Mouse (Mus musculus): ENCODE measurements around the gene Agap3. TPM values are rescaled to one million over a fixed set of nuclear protein-coding genes. Genes with fewer than 3 reads are reported as not detected.

Agap3 gene
- total RNA-seq, 4 experiments from 2014 or later: 521 to 543 (median 525) TPM

DNA sequence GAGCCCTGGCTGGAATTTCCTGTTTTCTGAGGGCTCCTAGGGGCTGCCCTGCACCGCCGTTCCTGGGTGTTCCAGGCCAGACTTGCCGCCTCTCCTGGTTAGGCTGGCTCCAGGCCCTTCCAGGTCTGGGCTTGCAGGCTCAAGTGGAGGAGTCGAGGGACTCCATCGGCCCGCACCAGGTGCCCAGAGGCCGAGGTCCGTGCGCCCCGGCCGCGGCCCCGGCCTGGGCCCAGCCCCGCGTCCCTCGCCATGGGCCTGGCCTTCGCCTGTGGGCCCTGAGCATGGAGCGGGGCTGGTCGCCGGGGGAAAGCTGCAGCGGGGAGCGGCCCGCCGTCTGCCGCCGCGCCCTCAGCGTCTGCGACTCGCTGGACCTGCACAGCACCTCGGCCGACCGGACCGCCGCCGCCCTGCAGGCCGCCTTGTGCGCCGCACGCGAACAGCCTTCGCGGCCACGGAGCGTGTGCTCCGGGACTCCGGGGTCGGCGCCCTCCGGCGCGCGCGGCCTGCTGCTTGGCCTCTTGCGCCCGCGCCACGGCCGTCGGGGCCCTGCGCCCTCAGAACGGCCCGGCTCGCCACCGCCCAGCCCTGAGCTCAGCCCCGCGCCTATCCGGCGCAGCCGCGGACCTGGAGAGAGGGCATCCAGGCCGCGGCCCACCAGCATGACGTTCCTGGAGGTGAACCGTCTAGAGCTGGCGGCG, 22.2 kb downstream of the Agap3 start:
- no peak for DNase-seq (ENCODE audit: low spot score in 2 of 2)

DNA sequence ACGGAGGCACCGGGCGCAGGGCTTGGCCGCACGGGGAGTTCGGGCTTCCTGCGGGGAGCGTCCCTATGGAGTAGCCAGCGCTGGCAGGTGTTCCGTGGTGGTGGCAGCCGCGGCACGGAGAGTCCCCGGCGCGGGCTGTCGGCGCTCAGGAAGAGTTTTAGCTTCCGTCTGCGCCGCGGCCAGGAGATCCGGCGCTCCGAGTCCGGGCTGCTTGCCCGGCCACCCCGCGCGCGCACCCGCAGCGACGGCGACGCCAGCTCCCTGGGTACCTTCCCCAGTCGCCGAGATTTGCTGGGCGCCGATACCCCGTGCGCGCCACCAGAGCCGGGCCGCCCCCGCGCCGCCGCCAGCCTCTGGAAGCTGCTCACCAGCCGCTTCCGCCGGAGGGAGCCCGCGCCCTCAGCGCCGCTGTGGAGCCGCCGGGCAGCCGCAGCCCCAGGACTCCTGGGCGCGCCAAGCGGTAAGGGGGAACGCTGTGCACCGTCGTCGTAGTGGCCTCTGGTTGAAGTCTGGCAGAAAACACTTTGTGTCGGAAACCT, 22.8 kb downstream of the Agap3 start:
- peak; percentile 58 to 72 for DNase-seq (ENCODE audit: low spot score in 2 of 2)

- DNase-seq (ENCODE audit: low spot score in 2 of 2): no peak
Observed at GRCm38 (mm10) chr5:24475476-24476241, 23.7 kb downstream of the Agap3 start.

GRCm38 (mm10) chr5:24477909-24478308, 25.9 kb downstream of the Agap3 start:
- DNase-seq (ENCODE audit: low spot score in 2 of 2): no peak

GRCm38 (mm10) chr5:24481647-24482046, 29.7 kb downstream of the Agap3 start:
- DNase-seq (ENCODE audit: low spot score in 2 of 2): no peak

DNA sequence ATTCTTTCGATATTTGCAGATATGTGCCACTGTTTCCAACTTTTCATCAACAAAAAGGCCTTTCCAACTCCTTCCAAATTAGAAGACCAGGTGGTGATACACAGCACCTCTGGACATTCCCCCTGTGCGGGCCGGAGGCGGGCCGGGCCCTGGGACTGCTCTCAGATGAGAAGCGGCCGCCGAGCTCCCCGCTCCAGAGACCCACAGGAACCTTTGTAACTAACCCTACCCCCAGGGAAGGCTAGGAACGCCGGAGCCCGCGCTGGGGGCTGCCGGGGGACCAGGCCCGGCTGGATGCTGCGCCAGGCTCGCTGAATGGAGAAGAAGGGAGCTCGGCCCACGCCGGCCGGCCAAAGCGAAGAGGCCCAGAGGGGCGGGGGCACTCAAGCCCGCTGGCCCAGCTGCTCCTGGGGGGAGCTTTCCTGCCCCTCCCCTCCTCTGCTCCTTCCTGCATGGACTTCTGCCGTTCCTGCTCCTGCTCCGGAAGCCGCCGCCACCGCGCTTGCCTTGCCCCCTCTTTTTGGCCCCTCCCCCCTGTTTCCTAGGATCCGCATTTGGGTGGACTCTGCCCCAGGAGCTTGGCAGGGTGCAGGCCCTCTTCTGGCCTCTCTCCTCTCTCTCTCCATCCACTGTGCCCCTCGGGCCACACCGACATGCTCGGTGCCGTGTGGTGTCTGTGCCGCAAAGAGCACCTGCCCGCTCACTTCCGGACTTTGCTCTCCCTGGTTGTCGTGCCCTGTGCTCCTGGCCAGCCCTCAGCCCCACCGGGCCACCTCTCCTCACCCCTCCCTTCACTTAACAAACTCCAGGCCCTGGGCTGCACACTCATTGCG, 30.5 kb downstream of the Agap3 start:
- DNase-seq (ENCODE audit: low spot score in 2 of 2): no peak

- no peak for DNase-seq (ENCODE audit: low spot score in 2 of 2)
Observed at GRCm38 (mm10) chr5:24483326-24483725, 31.3 kb downstream of the Agap3 start.

- DNase-seq (ENCODE audit: low spot score in 2 of 2): no peak
Observed at GRCm38 (mm10) chr5:24484963-24485362, 33.0 kb downstream of the Agap3 start.

GRCm38 (mm10) chr5:24486097-24486496, 34.1 kb downstream of the Agap3 start:
- peak; percentile 76 to 87 for DNase-seq (ENCODE audit: low spot score in 2 of 2)

GRCm38 (mm10) chr5:24486738-24487137, 34.8 kb downstream of the Agap3 start:
- no peak for DNase-seq (ENCODE audit: low spot score in 2 of 2)

DNA sequence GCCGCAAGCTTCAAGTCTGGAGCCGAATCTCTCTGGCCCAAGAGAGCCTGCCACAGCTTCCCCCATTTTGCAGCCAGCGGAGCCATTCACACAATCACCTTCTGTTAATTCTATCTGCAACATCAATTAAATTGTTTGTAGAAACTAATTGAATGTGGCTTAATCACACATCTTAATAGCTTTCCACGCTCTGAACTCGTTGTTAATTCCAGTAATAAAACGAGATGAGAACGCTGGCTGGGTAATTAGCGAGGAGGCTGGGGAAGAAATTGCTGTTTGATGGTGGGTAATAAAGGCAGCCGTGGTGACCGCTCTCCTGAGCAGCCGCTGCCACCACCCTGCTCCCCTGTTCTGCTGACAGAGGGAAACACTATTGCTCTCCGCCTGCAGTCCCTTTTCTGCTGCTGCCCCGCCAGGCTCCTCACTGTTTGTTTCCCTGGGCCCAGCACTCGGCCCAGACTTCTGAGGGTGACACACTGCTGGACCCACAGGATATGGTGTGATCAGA, 38.5 kb downstream of the Agap3 start:
- no peak for DNase-seq (ENCODE audit: low spot score in 2 of 2)

- DNase-seq (ENCODE audit: low spot score in 2 of 2): no peak
Observed at GRCm38 (mm10) chr5:24492546-24493285, 40.7 kb downstream of the Agap3 start.

DNA sequence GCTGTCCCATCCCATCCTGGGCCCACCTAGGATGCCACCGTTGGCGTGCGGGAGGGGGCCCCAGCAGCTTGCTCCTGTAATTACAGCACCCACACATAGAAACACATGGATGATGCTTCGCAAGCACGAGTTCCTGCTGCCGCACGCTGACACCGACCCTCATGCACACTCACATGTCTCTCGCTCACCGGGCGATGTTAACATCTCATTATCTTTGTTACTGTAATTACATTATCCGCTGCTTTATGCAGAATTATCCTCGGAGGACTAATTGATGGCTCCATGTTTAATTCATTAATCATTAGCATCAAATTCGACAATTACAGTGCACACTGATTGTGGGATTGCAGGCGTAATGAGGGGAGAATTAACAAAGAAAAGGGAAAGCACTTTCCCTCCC, 43.0 kb downstream of the Agap3 start:
- DNase-seq (ENCODE audit: low spot score in 2 of 2): no peak

DNA sequence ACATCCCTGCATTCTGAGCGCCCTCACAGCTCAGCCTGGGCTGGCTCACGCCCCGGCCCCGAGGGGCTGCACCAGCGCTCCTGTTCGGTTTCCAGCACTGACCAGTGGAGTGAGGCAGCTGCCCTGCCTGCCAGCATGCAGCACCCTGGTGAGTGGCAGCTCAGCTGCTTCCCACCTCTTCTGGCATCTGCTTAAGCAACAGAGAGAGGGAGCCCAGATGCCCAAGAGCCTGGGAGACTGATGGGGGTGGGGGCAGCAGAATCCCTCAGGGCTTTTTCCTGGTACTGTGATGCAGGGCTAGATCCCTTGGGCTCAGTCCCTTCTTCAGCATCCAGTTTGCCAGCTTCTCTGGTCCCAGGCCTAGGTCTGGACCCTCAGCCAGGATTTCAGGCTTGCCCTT, 44.8 kb downstream of the Agap3 start:
- DNase-seq (ENCODE audit: low spot score in 2 of 2): no peak

DNA sequence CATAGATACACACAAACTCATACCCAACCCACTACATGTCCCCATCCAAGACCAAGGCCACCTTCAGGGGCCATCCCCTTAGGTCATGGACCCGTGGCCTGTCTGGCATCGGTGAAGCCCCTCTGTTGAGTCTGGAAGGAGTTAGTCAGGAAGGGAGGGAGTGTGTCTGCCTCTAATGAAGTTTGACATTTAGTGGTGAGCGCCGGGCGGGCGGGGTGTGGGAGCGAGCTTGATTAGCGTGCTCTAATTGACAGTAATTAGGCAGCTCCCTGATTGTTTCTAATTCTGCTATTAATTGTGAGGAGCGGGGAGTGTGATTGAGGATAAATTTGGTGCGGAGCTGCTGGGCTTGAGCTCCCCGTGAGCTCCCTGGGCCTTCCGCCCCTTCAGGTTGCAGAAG, 45.5 kb downstream of the Agap3 start:
- DNase-seq (ENCODE audit: low spot score in 2 of 2): no peak

GRCm38 (mm10) chr5:24499113-24499512, 47.1 kb downstream of the Agap3 start:
- no peak for DNase-seq (ENCODE audit: low spot score in 2 of 2)

DNA sequence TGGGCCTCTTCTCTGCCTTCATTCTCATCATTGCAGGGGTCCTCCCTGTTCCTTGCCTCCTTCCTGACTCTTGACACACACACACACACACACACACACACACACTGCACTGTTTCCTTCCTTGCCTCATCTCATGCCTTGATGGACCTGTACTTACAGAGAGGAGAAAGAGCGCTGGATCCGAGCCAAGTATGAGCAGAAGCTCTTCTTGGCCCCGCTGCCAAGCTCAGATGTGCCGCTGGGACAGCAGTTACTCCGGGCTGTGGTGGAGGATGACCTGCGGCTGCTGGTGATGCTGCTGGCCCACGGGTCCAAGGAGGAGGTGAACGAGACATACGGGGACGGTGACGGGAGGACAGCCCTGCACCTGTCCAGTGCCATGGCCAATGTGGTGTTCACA, 48.9 kb downstream of the Agap3 start:
- DNase-seq (ENCODE audit: low spot score in 2 of 2): no peak

- DNase-seq (ENCODE audit: low spot score in 2 of 2): no peak
Observed at GRCm38 (mm10) chr5:24502786-24503185, 50.8 kb downstream of the Agap3 start.

GRCm38 (mm10) chr5:24505513-24505912, 53.5 kb downstream of the Agap3 start:
- no peak for DNase-seq (ENCODE audit: low spot score in 2 of 2)

DNA sequence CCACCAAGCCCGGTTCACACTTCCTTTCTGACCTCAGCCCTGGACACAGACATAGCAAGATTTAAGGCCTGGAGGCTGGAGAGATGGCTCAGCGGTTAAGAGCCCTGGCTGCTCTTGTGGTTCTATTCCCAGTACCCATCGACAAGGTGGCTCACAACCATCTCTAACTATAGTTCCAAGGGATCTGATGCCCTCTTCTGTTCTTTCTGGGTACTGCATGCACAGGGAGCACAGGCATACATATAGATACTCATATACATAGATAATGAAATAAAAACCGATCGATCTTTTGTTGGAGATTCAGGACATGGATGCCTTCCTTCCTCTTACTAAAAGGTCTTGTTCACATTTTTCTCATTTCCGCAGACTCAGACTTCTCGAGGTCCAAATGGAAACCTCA, 56.4 kb downstream of the Agap3 start:
- DNase-seq (ENCODE audit: low spot score in 2 of 2): no peak

DNA sequence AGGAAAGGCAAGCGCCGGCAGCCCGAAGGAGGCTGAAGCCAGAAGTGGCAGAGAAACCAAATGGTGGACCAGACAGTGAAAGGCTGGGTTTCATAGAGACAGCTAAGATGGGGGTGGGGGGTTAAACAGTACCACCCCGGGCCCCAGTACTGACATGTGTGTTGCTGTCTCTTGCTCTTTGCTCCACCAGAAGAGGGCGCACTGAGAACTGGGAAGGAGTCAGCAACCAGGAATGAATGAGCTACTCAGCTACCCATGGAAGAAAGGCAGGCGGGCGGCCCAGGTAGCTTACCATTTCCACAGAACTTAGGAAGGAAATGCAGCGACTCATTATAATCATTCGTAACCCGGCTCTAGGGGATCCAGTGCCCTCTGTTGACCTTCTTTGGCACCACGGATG, 58.7 kb downstream of the Agap3 start:
- no peak for DNase-seq (ENCODE audit: low spot score in 2 of 2)
